Mouse (Mus musculus) liver, adult 2 months (tissue): ENCODE measurements at regions not wholly inside any gene's neighbourhood (a gene's known extent, or its start where the extent isn't known, plus 50 kb on each side); places are given as distances from the start of the nearest gene placed in this dataset.

Experiments
- DNase-seq: peaks from one replicate; pipeline ENCODE4 v3.0.0-alpha.2; 2011; ENCODE audit warnings: low read depth, low spot score; ENCODE audit errors: extremely low read depth
- H3K27ac ChIP-seq: fragments of 200-500 bp; replicated peaks from 2 replicates; pipeline ENCODE4 v1.5.1; 2012; ENCODE audit warnings: low read depth, mild to moderate bottlenecking, control low read depth, inconsistent platforms, low read length; ENCODE audit not compliant: insufficient read depth
- H3K27me3 ChIP-seq: fragments of 200-500 bp; 2 replicates; pipeline ENCODE4 v1.6.1; 2012; ENCODE audit warnings: mild to moderate bottlenecking, moderate library complexity, low read length, inconsistent platforms; ENCODE audit not compliant: control insufficient read depth, insufficient read depth
- H3K36me3 ChIP-seq: fragments of 200-500 bp; 2 replicates; pipeline ENCODE4 v1.6.1; 2012; ENCODE audit warnings: low read length, inconsistent platforms; ENCODE audit not compliant: control insufficient read depth, insufficient read depth
- H3K4me1 ChIP-seq: fragments of 200-500 bp; 2 replicates; pipeline ENCODE4 v1.6.1; 2011; ENCODE audit warnings: low read length; ENCODE audit not compliant: control insufficient read depth, insufficient read depth
- H3K4me3 ChIP-seq: fragments of 200-500 bp; 2 replicates; pipeline ENCODE4 v1.5.1; 2011; ENCODE audit warnings: low read depth, mild to moderate bottlenecking, control low read depth, low read length, moderate library complexity; ENCODE audit not compliant: insufficient read depth
- H3K79me2 ChIP-seq: fragments of 200-500 bp; 2 replicates; pipeline ENCODE4 v1.6.1; 2012; ENCODE audit warnings: inconsistent platforms, mild to moderate bottlenecking, low read length, moderate library complexity; ENCODE audit not compliant: control insufficient read depth, insufficient read depth
- H3K9ac ChIP-seq: fragments of 200-500 bp; 2 replicates; pipeline ENCODE4 v1.6.1; 2012; ENCODE audit warnings: low read depth, mild to moderate bottlenecking, control low read depth, inconsistent platforms, low read length
- CTCF ChIP-seq: fragments of 200-500 bp; IDR thresholded peaks from 2 replicates; pipeline ENCODE4 v1.5.1; 2011; ENCODE audit warnings: low read depth, low read length, control low read depth
- POLR2A ChIP-seq: fragments of 200-500 bp; IDR thresholded peaks from 2 replicates; pipeline ENCODE4 v1.6.1; 2011; ENCODE audit warnings: low read length, control low read depth; ENCODE audit not compliant: insufficient read depth; ENCODE audit errors: extremely low read depth
- WGBS: fragments of 180-500 bp; shearing (Covaris S2); methylation state at CpG from one replicate; pipeline ENCODE4 v1.1.7; 2018; 5-methylcytosine and 5-hydroxymethylcytosine counted together

- Histone ChIP-seq H3K27me3 (no peaks in the 10 kb centered on the region), H3K9ac (no peak overlapping the region), H3K36me3 (no peaks in the 10 kb centered on the region), H3K79me2 (no peaks in the 10 kb centered on the region), H3K4me1 (no peaks in the 10 kb centered on the region), H3K4me3 (no peak overlapping the region), H3K27ac (no peak overlapping the region)
- no peak for TF ChIP-seq POLR2A
- TF ChIP-seq CTCF = no peak
- DNase-seq = no peak
- WGBS = 61% methylated on average over 2 of the region's 2 CpGs
These were observed 361.3 kb upstream of the Akr1e1 start for GRCm38 (mm10) chr13:4970081-4970892.

GRCm38 (mm10) chr13:4971472-4972067 lies 362.6 kb upstream of the Akr1e1 start:
- DNase-seq = no peak
- no peaks in the 10 kb centered on the region for H3K4me1 ChIP-seq
- H3K79me2 ChIP-seq = no peaks in the 10 kb centered on the region
- H3K36me3 ChIP-seq = no peaks in the 10 kb centered on the region
- no peaks in the 10 kb centered on the region for H3K27me3 ChIP-seq
- H3K9ac ChIP-seq = no peak overlapping the region
- WGBS = 79% methylated on average over 4 of the region's 4 CpGs
- H3K27ac ChIP-seq = no peak overlapping the region
- no peak overlapping the region for H3K4me3 ChIP-seq
- TF ChIP-seq CTCF (no peak), POLR2A (no peak)

GRCm38 (mm10) chr13:4992876-4993275 lies 383.9 kb upstream of the Akr1e1 start:
- no peaks in the 10 kb centered on the region for H3K4me1 ChIP-seq
- H3K9ac ChIP-seq = no peak overlapping the region
- 56% methylated on average over 1 of the region's 1 CpGs for WGBS
- no peak overlapping the region for H3K4me3 ChIP-seq
- no peaks in the 10 kb centered on the region for H3K36me3 ChIP-seq
- no peak for DNase-seq
- TF ChIP-seq POLR2A = no peak
- no peak for TF ChIP-seq CTCF
- H3K27me3 ChIP-seq = no peaks in the 10 kb centered on the region
- no peak overlapping the region for H3K27ac ChIP-seq
- H3K79me2 ChIP-seq = no peaks in the 10 kb centered on the region

- H3K9ac ChIP-seq = no peak overlapping the region
- H3K27ac ChIP-seq = no peak overlapping the region
- TF ChIP-seq CTCF (no peak), POLR2A (no peak)
- no peaks in the 10 kb centered on the region for H3K4me1 ChIP-seq
- H3K79me2 ChIP-seq = no peaks in the 10 kb centered on the region
- H3K36me3 ChIP-seq = no peaks in the 10 kb centered on the region
- H3K27me3 ChIP-seq = no peaks in the 10 kb centered on the region
- H3K4me3 ChIP-seq = no peak overlapping the region
- WGBS = 90% methylated on average over 1 of the region's 1 CpGs
- DNase-seq = no peak
These were observed 399.3 kb upstream of the Akr1e1 start for GRCm38 (mm10) chr13:5008296-5008695.

GRCm38 (mm10) chr13:5022439-5022838 lies 413.5 kb upstream of the Akr1e1 start:
- TF ChIP-seq CTCF = no peak
- TF ChIP-seq POLR2A = no peak

GRCm38 (mm10) chr13:5059859-5060258 lies 450.9 kb upstream of the Akr1e1 start:
- DNase-seq = no peak
- Histone ChIP-seq H3K27ac (no peak overlapping the region), H3K9ac (no peak overlapping the region), H3K36me3 (no peaks in the 10 kb centered on the region), H3K4me1 (no peaks in the 10 kb centered on the region), H3K4me3 (no peak overlapping the region), H3K27me3 (no peaks in the 10 kb centered on the region), H3K79me2 (no peaks in the 10 kb centered on the region)
- TF ChIP-seq CTCF = no peak
- TF ChIP-seq POLR2A = no peak
- WGBS = 65% methylated on average over 2 of the region's 2 CpGs

More at GRCm38 (mm10) chr13:5022439-5022838, 413.5 kb upstream of the Akr1e1 start:
- H3K36me3 ChIP-seq = no peaks in the 10 kb centered on the region
- WGBS = 85% methylated on average over 7 of the region's 7 CpGs
- H3K79me2 ChIP-seq = no peaks in the 10 kb centered on the region
- no peak overlapping the region for H3K9ac ChIP-seq
- H3K4me3 ChIP-seq = no peak overlapping the region
- no peak overlapping the region for H3K27ac ChIP-seq
- no peaks in the 10 kb centered on the region for H3K4me1 ChIP-seq
- no peaks in the 10 kb centered on the region for H3K27me3 ChIP-seq
- no peak for DNase-seq
